Mouse (Mus musculus) left cerebral cortex, postnatal 10 days (tissue): Measurements from ENCODE around the gene D1Pas1. TPM values are rescaled to one million over a fixed set of nuclear protein-coding genes. Genes with fewer than 3 reads are reported as not detected.

Experiments
- DNase-seq, 2 experiments: peaks; one replicate each; pipeline ENCODE4 v3.0.0; 2021 to 2022; ENCODE audit warnings: low spot score in 2 of 2, mixed read lengths in 1 of 2; ENCODE audit errors: extremely low spot score in 1 of 2
- intact Hi-C: fragments of 180-260 bp; cut with DNase I; formaldehyde crosslinking; loops from one replicate; pipeline ENCODE4 v1.15.1; 2025
- total RNA-seq, 2 experiments: library from RNA; stranded (reverse); gene quantifications; 2 replicates each; pipeline ENCODE4 v1.2.3; 2021

Gene D1Pas1
- total RNA-seq, 2 experiments from 2014 or later, result 0.11 TPM; not detected in 1

GRCm38 (mm10) chr1:186980503-186980902, 13.3 kb downstream of the D1Pas1 start:
- intact Hi-C loops, result no loop called here
- DNase-seq, result no peak

GRCm38 (mm10) chr1:186985131-186985530, 17.9 kb downstream of the D1Pas1 start:
- intact Hi-C loops, result no loop called here
- no peak for DNase-seq

DNA sequence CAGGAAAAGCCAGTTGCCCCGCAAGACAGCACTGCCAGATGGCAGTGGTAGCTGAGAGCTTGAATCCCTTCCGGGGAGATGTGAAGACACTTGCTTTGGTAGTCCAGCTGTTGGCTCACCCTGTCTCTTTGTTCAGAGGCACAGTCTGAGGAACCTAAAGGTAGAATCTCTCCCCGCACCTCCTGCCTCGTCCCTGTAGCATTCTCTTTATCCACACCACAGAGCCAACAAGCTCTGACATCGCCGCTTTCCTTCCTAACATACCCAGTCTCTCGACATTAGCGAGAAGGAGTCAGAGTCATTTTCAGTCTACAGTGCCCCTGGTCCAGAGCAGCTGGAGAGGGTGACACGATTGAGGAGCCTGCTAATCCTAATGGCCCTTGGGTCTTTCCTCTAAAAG, 18.9 kb downstream of the D1Pas1 start:
- intact Hi-C loops, result no loop called here
- no peak for DNase-seq

GRCm38 (mm10) chr1:186986506-186986905, 19.3 kb downstream of the D1Pas1 start:
- intact Hi-C loops, result no loop called here

DNA sequence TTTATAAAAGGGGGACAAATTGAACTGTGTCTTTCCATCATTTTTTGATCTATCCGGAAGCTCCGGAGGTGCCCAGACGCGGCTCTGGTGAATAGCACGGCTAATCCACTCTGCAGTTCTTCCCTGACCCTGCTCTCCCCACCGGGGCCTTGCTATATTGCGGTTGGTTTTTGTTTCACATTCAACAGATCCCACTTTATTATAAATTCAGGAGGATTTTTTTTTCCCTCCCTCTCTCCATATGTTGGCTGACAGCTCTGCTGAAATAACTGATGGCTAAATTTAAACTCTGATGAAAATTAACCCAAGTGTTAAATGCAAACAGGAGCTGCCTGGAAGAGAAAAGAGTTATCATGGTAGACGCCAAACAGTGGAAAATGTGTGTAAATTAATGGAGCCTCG, 21.1 kb downstream of the D1Pas1 start:
- intact Hi-C loops, result no loop called here

More at GRCm38 (mm10) chr1:186986506-186986905, 19.3 kb downstream of the D1Pas1 start:
- no peak for DNase-seq

DNA sequence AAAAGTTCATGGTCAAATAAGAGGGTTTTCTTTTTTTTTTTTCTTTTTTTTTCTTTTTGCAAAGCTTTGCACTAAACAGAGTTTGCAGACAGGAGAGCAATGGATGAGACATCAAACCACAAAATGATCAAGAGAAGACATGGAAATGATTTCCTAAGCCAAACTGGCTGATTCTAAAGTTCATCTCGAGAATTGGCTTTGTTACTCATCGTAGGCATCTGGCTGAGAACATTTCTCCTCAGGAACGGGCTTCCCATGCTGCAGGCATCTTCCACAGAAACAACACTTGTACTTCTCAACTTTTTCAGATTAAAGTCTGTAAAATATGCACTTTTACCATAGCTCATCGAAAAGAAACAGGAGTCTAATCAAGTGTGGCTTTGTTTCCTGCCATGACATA, 21.6 kb downstream of the D1Pas1 start:
- DNase-seq, result no peak
- intact Hi-C loops, result no loop called here

More for the DNA sequence above, 21.1 kb downstream of the D1Pas1 start:
- no peak for DNase-seq

DNA sequence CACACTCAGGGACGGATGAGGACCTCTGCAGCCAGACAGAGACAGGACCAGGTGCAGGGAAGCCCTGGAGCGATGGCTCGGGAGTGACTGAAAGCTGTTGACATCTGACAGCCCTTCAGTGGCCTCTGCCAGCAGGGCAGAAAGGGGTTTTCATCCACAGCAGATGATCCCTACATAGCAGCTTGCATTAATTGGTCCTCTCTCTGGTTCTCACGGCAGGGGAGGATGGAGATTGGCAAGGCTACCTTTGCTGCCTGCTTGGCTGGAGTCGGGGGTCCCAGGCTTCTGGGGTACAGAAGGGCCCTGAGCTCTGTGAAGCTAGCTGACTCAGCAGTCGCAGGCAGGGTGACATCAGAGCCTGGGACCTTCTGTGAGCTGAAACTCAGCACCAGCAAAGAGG, 24.3 kb downstream of the D1Pas1 start:
- no peak for DNase-seq
- intact Hi-C loops, result no loop called here

DNA sequence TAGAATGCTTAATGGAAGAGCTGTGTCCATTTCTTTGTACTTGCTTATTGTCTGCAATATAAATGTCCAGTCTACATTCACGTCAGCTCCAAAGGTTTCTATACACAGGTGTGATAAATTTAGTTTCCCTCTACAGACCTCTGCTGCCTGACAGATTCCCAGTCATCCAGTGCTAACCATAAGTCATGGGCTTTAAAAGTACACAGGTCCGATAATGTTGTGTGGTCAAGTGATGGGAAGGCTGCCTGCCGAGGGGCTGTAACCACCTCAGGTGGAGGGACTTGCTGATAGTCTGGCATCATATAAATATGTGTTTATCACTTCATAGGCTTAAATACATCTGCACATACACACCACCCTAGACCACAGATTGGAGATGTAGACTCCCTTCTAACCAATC, 24.9 kb downstream of the D1Pas1 start:
- intact Hi-C loops, result no loop called here
- DNase-seq, result no peak

DNA sequence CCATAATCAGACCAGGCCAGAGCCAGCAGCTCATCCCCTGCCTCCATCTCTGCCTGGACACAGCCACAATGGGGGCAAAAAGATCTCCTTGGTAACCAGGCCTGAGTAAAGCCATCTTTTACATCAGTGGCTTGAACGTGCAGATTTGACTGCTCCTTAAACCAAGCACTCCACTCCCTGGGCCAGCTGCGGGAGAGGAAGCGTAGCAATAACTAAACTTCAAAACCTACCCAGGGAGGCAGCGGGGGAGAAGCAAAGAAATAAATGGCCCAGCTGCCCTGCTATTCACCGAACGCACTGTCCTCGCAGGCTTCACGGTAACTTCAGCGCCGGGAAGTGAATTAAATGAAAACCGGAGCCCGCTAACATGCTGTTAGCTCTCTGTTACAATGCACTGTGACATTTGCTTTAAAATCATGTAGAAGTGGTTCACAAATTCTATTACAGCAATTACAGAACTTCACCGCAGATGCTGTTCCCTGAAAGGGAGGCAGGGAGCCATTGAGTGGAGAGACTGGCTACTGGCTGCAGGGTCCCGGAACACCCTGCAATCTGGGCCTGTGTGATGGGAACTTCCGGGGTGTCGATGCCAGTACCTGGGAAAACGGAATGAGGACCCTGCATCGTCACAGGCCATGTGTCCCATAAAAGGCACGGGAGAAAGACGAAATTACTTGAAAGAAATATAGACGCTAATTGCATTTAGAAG, 30.5 kb downstream of the D1Pas1 start:
- intact Hi-C loops, result no loop called here
- DNase-seq, result no peak

- DNase-seq, result no peak
- intact Hi-C loops, result no loop called here
Observed at GRCm38 (mm10) chr1:187003441-187003861, 36.2 kb downstream of the D1Pas1 start.

DNA sequence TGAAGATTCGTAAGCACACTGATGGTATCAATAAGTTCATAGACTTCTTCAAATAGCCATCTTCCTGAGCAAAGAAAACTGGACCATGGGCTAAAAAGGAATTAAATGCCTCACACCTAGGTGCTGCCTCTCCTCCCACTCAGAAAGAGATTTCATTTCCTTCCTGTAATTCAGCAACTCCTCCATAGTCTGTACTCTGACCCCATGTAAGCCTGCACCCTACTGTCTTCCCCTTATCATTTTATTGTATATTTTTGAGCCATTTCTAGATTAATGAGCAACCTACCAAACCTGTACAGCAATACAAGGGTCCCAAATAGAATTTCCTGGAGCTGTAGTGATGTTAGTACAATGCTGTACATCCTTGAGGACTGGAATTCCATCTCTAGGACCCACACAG, 37.1 kb downstream of the D1Pas1 start:
- intact Hi-C loops, result no loop called here
- no peak for DNase-seq

DNA sequence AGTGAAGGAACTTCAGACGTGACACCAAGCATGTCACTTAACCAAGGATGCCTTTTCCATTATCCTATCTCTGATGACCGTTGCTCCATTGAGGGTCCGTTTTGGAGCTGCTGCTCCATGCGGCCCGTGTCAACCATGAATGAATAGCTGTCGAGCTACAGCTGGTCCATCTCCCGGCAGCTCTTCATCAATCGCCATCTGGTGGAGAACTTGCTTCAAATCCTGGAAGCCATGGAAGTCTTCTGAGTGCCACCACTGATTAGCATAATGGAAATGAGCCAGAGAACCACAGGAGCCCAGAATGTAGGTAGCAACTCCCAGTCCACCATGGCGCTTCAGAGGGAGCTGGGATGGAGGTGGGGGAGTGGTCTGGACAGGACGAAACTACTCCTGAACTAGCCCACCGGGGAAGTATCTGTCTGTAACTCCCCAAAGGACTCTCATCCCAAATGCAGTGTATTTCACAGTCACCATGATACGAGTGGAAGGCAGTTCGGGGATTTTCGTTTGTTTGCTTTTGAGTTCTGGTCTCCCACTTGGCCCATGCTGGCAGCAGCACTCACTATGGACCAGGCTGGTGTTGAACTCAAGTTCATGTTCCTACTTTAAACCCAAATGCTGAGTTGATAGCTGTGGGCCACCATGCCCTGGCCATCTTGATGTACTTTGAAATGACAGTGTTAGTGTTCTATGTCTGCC, 39.2 kb downstream of the D1Pas1 start:
- intact Hi-C loops, result no loop called here
- DNase-seq, result no peak

- intact Hi-C loops, result no loop called here
Observed at GRCm38 (mm10) chr1:187008236-187008635, 41.0 kb downstream of the D1Pas1 start.

GRCm38 (mm10) chr1:187010071-187010470, 42.9 kb downstream of the D1Pas1 start:
- no peak for DNase-seq
- intact Hi-C loops, result no loop called here

More at GRCm38 (mm10) chr1:187008236-187008635, 41.0 kb downstream of the D1Pas1 start:
- no peak for DNase-seq

- intact Hi-C loops, result no loop called here
- DNase-seq, result no peak
Observed at GRCm38 (mm10) chr1:187011601-187012000, 44.4 kb downstream of the D1Pas1 start.

DNA sequence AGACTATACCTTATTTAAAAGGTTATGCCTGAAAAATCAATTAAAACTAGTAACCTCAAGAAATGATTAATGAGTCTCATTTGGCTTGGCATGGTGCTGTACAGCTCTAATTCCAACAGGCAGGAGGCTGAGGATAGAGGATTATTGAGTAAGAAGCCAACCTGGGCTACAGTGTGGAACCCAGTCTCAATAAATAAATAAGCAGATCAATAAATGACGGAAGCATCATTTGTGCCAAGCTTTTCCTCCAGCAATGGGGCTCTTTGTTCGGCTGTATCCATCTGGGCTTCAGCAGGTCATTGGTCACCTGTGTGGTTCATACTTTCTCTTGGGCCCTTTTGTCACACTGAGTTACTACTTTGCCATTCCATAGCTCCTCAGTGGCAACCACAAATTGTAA, 46.9 kb downstream of the D1Pas1 start:
- DNase-seq, result no peak
- intact Hi-C loops, result no loop called here

- intact Hi-C loops, result no loop called here
- no peak for DNase-seq
Observed at GRCm38 (mm10) chr1:187015673-187016072, 48.5 kb downstream of the D1Pas1 start.

DNA sequence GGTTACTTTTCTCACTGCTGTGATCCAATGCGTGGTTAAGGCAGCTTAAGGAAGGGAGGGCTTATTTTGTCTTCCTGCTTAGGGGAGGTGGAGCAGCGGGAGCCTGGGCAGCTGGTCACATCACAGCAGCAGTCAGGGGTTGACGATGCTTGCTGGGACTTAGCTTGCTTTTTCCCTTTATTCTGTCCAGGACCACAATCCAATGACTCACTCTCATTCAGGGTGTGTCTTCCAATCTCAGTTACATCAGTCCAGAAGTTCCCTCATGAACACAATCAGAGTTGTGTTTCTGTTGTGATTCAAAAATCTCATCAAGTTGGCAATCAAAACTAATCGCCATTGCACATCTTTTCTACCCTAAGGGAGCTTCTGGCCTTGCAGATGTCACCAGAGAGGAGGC, 48.9 kb downstream of the D1Pas1 start:
- no peak for DNase-seq
- intact Hi-C loops, result no loop called here

GRCm38 (mm10) chr1:187020011-187020410, 52.8 kb downstream of the D1Pas1 start:
- DNase-seq, result no peak
- intact Hi-C loops, result no loop called here
